Mouse (Mus musculus): Measurements from ENCODE around the gene Bola1. TPM values are rescaled to one million over a fixed set of nuclear protein-coding genes. Genes with fewer than 3 reads are reported as not detected.
A peak's percentile ranks its signal among the peaks of the same experiment; 100 is the strongest.
"Not testable (repeated sequence)": the region's sequence is repeated elsewhere in the genome, so short reads cannot be mapped to it uniquely, and the experiment has no call there.

Bola1 gene
- polyA plus RNA-seq, 1 experiment from 2014 or later, result 71.6 TPM

GRCm38 (mm10) chr3:96231758-96232120 is 12.2 kb upstream of the Bola1 start:
- ATAC-seq (ENCODE audit: low FRiP score, low read depth), result no peak
- no peak overlapping the region for H3K4me2 ChIP-seq (replicated peaks)
- H3K27ac ChIP-seq (replicated peaks), result no peak overlapping the region
- H3K9me3 ChIP-seq, result no peaks in the 10 kb centered on the region
- H3K27me3 ChIP-seq, result no peaks in the 10 kb centered on the region
- H3K4me3 ChIP-seq, result no peak overlapping the region
- H3K9ac ChIP-seq (replicated peaks), result no peak overlapping the region
- H3K36me3 ChIP-seq, result no peaks in the 10 kb centered on the region
- 0 out of 2 replicates have a peak, but pooled peaks cover under 1% of the 10 kb centered on the region for H3K4me1 ChIP-seq
- 63% methylated on average over 2 of the region's 2 CpGs for WGBS

DNA sequence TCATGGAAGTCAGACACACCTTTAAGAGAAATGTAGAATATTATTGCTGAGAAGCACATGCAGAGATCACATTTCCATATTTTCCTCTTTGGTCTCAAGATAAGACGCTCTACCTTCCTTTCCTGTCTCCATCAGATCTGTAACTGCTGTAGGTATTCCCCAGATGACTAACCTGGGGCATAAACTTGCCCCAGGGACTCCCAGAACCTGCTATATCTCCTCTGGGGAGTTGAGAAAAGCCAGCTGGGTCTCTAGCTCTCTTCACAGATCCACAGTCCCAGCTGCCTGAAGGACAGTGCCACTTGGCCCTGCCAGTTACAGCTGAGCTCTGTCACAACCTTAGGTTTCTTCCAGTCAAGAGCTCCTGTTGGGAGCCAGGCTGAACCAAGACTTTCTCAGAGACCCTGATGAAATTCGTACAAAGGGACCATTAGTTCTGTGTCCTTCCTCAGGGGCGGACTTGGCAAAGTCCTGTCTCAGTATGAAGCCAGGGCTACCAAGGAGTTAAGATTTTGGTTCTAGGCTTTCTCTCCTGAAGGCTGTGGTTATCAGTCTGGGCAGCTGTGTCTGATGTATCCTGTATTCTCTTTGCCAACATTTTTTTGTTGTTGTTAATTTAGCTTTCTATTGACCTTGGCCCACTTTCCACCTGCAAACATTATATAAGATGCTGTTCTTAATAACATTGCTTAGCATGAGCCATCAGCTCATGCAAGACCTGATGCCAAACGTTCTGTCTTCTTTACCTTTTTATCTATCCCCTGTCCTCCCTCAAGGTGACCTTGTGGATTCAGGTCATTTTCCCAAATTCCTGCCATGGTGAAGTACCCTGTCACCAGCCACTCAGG is 11.6 kb upstream of the Bola1 start:
- Histone ChIP-seq H3K4me1 (0 out of 2 replicates have a peak, but pooled peaks cover 3% of the 10 kb centered on the region), H3K4me3 (no peak overlapping the region), H3K9me3 (no peaks in the 10 kb centered on the region), H3K36me3 (no peaks in the 10 kb centered on the region), H3K27ac (replicated peaks) (no peak overlapping the region), H3K27me3 (no peaks in the 10 kb centered on the region), H3K4me2 (replicated peaks) (no peak overlapping the region), H3K9ac (replicated peaks) (no peak overlapping the region)
- whole genome bisulfite sequencing, result 74% methylated on average over 4 of the region's 4 CpGs
- no peak for ATAC-seq (ENCODE audit: low FRiP score, low read depth)

DNA sequence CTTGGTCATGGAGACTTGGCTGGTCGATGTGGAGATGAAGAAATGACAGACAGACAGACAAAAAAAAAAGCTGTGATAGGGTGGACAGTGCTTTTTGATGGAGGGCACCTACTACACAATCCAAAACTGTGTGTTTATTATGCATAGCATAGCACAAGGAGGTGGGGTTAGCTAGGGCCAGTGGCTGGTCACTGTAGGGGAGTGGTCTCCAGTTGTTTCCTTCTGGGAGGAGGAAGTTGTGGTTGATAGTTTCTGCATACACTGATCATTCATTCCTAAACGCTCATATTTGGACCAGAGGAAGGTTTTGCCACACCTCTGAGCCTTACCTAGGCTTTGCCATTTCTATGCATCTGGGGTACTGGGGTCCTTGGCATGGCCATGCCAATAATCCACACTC is 10.9 kb upstream of the Bola1 start:
- no peaks in the 10 kb centered on the region for H3K9me3 ChIP-seq
- no peak for ATAC-seq (ENCODE audit: low FRiP score, low read depth)
- 71% methylated on average over 2 of the region's 2 CpGs for WGBS
- H3K4me1 ChIP-seq, result peaks cover 9% of the 10 kb centered on the region; the same call in 1 of the 2 replicates
- no peak overlapping the region for H3K9ac ChIP-seq (replicated peaks)
- no peaks in the 10 kb centered on the region for H3K27me3 ChIP-seq
- no peak overlapping the region for H3K27ac ChIP-seq (replicated peaks)
- H3K36me3 ChIP-seq, result no peaks in the 10 kb centered on the region
- no peak overlapping the region for H3K4me2 ChIP-seq (replicated peaks)
- H3K4me3 ChIP-seq, result no peak overlapping the region

DNA sequence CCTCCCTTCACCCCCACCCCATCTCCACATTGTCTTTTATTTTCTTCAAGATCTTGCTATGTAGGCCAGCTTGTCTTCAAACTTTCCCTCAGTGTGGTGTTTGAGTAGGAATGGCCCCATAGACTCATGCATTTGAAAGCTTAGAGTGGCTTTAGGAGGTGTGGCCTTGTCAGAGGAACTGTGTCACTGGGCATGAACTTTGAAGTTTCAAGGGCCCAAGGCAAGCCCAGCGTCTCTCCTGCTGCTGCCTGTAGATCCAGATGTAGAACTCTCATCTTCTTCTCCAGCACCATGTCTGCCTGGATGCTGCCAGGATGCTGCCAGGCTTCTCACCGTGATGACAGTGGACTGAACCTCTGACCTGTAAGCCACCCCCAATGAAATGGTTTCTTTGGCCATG is 9.3 kb upstream of the Bola1 start:
- 66% methylated on average over 2 of the region's 2 CpGs for WGBS
- no peak overlapping the region for H3K4me3 ChIP-seq
- H3K27me3 ChIP-seq, result no peaks in the 10 kb centered on the region
- no peak for ATAC-seq (ENCODE audit: low FRiP score, low read depth)
- no peaks in the 10 kb centered on the region for H3K36me3 ChIP-seq
- peaks cover 19% of the 10 kb centered on the region; the same call in 1 of the 2 replicates for H3K4me1 ChIP-seq
- H3K27ac ChIP-seq (replicated peaks), result no peak overlapping the region
- no peaks in the 10 kb centered on the region for H3K9me3 ChIP-seq
- H3K4me2 ChIP-seq (replicated peaks), result no peak overlapping the region
- H3K9ac ChIP-seq (replicated peaks), result no peak overlapping the region

GRCm38 (mm10) chr3:96226695-96227648 is 7.5 kb upstream of the Bola1 start:
- H3K27me3 ChIP-seq, result no peaks in the 10 kb centered on the region
- no peak overlapping the region for H3K4me3 ChIP-seq
- no peak for ATAC-seq (ENCODE audit: low FRiP score, low read depth)
- H3K4me1 ChIP-seq, result peaks cover 30% of the 10 kb centered on the region
- no peak overlapping the region for H3K4me2 ChIP-seq (replicated peaks)
- no peak overlapping the region for H3K27ac ChIP-seq (replicated peaks)
- no peak overlapping the region for H3K9ac ChIP-seq (replicated peaks)
- 68% methylated on average over 8 of the region's 8 CpGs for WGBS
- no peaks in the 10 kb centered on the region for H3K9me3 ChIP-seq
- H3K36me3 ChIP-seq, result no peaks in the 10 kb centered on the region

DNA sequence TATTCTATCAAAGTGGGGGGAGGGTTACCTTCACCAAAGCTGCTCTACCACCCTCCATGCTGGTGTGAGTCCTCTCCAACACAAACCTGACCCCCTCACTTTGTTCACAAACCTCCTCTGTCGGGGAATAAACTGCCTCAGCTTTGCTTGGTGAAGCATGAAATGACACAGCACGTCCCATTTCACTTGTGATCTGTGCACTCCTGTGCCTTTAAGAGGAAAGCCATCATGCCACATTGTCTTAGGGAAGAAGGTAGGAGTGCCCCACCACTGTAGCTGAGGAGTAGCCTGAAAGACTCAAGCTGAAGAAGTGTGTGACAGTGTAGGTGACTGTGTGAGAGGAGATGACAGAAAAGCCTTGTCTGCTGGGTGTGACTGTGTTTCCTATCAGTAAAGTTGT is 5.9 kb upstream of the Bola1 start:
- Histone ChIP-seq H3K27me3 (no peaks in the 10 kb centered on the region), H3K36me3 (no peaks in the 10 kb centered on the region), H3K4me2 (replicated peaks) (no peak overlapping the region), H3K4me1 (peaks cover 41% of the 10 kb centered on the region), H3K27ac (replicated peaks) (no peak overlapping the region), H3K9ac (replicated peaks) (no peak overlapping the region), H3K9me3 (no peaks in the 10 kb centered on the region), H3K4me3 (no peak overlapping the region)
- no peak for ATAC-seq (ENCODE audit: low FRiP score, low read depth)
- 15% methylated on average over 2 of the region's 2 CpGs for WGBS

GRCm38 (mm10) chr3:96222774-96223173 is 3.3 kb upstream of the Bola1 start:
- H3K27me3 ChIP-seq, result no peaks in the 10 kb centered on the region
- peaks cover 46% of the 10 kb centered on the region for H3K4me1 ChIP-seq
- H3K36me3 ChIP-seq, result no peaks in the 10 kb centered on the region
- ATAC-seq (ENCODE audit: low FRiP score, low read depth), result no peak
- H3K27ac ChIP-seq (replicated peaks), result no peak overlapping the region
- peak overlapping the region; percentile 79 for H3K4me2 ChIP-seq (replicated peaks)
- no peaks in the 10 kb centered on the region for H3K9me3 ChIP-seq
- H3K9ac ChIP-seq (replicated peaks), result peak overlapping the region; percentile 84; the same call in 1 of the 2 replicates
- no peak overlapping the region for H3K4me3 ChIP-seq
- WGBS, result 89% methylated on average over 4 of the region's 4 CpGs

- no peaks in the 10 kb centered on the region for H3K36me3 ChIP-seq
- H3K4me1 ChIP-seq, result peaks cover 46% of the 10 kb centered on the region
- peak overlapping the region; percentile 84 for H3K9ac ChIP-seq (replicated peaks)
- H3K27me3 ChIP-seq, result no peaks in the 10 kb centered on the region
- H3K9me3 ChIP-seq, result no peaks in the 10 kb centered on the region
- ATAC-seq (ENCODE audit: low FRiP score, low read depth), result no peak
- H3K27ac ChIP-seq (replicated peaks), result peak overlapping the region; percentile 98
- peak overlapping the region; percentile 61 for H3K4me3 ChIP-seq
- 15% methylated on average over 9 of the region's 9 CpGs for WGBS
- peak overlapping the region; percentile 79 for H3K4me2 ChIP-seq (replicated peaks)
Observed at GRCm38 (mm10) chr3:96221640-96222038, 2.1 kb upstream of the Bola1 start.

GRCm38 (mm10) chr3:96220765-96221639 is 1.5 kb upstream of the Bola1 start, which contains the start of the genes Hist2h2ac and Hist2h2be:
Gene Hist2h2ac, minus strand, starts transcription at chr3:96220880.
Gene Hist2h2be, plus strand, starts transcription at chr3:96221119.
- H3K27me3 ChIP-seq, result no peaks in the 10 kb centered on the region
- peak; percentile 82 for ATAC-seq (ENCODE audit: low FRiP score, low read depth)
- peak within 1 kb of the TSS; percentile 61 for H3K4me3 ChIP-seq
- H3K4me2 ChIP-seq (replicated peaks), result peak within 1 kb of the TSS; percentile 79
- no peaks in the 10 kb centered on the region for H3K36me3 ChIP-seq
- H3K27ac ChIP-seq (replicated peaks), result peak within 1 kb of the TSS; percentile 98
- no peaks in the 10 kb centered on the region for H3K9me3 ChIP-seq
- peak within 1 kb of the TSS; percentile 84 for H3K9ac ChIP-seq (replicated peaks)
- peaks cover 42% of the 10 kb centered on the region for H3K4me1 ChIP-seq
- WGBS, result under 1% methylated on average over 43 of the region's 43 CpGs

- Histone ChIP-seq H3K27ac (replicated peaks) (peak overlapping the region; percentile 98), H3K4me1 (peaks cover 36% of the 10 kb centered on the region), H3K4me2 (replicated peaks) (peak overlapping the region; percentile 79), H3K4me3 (peak overlapping the region; percentile 61), H3K9ac (replicated peaks) (peak overlapping the region; percentile 84)
- H3K36me3 ChIP-seq, H3K27me3 ChIP-seq, H3K9me3 ChIP-seq: not testable (repeated sequence)
- peak; percentile 20; the same call in 1 of the 2 replicates for ATAC-seq (ENCODE audit: low FRiP score, low read depth)
- under 1% methylated on average over 35 of the region's 47 CpGs for WGBS
Observed at GRCm38 (mm10) chr3:96220131-96220764, 739 bp upstream of the Bola1 start.

- 0% methylated on average over 12 of the region's 12 CpGs for WGBS
- peak; percentile 32 for ATAC-seq (ENCODE audit: low FRiP score, low read depth)
- peak overlapping the region; percentile 98 for H3K27ac ChIP-seq (replicated peaks)
- no peaks in the 10 kb centered on the region for H3K36me3 ChIP-seq
- no peaks in the 10 kb centered on the region for H3K27me3 ChIP-seq
- peaks cover 31% of the 10 kb centered on the region for H3K4me1 ChIP-seq
- H3K9ac ChIP-seq (replicated peaks), result peak overlapping the region; percentile 84
- H3K9me3 ChIP-seq, result no peaks in the 10 kb centered on the region
- H3K4me2 ChIP-seq (replicated peaks), result peak overlapping the region; percentile 79
- H3K4me3 ChIP-seq, result peak overlapping the region; percentile 61
Observed at GRCm38 (mm10) chr3:96219191-96219641, 293 bp downstream of the Bola1 start.

Measured in midbrain, embryonic 12.5 days (tissue).